Mouse (Mus musculus): ENCODE measurements around the gene Ccl5. TPM values are rescaled to one million over a fixed set of nuclear protein-coding genes. Genes with fewer than 3 reads are reported as not detected.
"Not testable (repeated sequence)": the region's sequence is repeated elsewhere in the genome, so short reads cannot be mapped to it uniquely, and the experiment has no call there.

The Ccl5 gene
- polyA plus RNA-seq, 1 experiment from 2014 or later = not detected

DNA sequence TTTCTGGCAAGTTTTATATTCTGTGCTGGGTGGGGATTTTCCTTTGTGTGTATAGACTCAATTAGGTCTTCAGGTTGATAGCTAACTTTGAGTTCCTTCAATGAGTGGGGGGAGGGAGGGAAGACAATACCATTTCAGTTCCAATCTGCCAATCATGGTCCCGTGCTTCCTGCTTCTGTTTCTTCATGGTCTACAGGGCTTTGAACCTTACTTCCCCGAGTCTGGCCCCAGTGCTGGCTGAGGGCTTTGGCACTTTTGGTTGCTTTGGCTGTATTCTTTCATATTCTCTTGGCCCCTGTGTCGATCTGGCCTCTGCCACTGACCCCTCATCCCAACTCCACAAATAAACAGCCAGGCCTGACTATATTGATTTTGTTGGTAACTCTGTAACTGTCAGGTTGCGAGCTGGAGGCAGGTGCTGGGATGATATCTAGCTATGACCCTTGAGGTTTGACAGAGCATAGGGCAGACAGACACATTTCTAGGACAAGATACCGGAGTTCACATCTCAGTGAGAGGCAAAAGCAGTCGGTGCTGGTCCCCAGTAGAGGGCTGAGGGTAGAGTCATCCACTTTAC, 32.1 kb upstream of the Ccl5 start:
- no peaks in the 10 kb centered on the region for H3K36me3 ChIP-seq
- ATAC-seq (ENCODE audit: low FRiP score) = no peak
- no peak overlapping the region for H3K4me3 ChIP-seq
- H3K9me3 ChIP-seq = no peaks in the 10 kb centered on the region
- WGBS = 80% methylated on average over 6 of the region's 6 CpGs
- H3K4me1 ChIP-seq (replicated peaks) = no peaks in the 10 kb centered on the region
- no peak overlapping the region for H3K27ac ChIP-seq
- no peak overlapping the region for H3K4me2 ChIP-seq
- no peak overlapping the region for H3K9ac ChIP-seq
- H3K27me3 ChIP-seq = no peaks in the 10 kb centered on the region

DNA sequence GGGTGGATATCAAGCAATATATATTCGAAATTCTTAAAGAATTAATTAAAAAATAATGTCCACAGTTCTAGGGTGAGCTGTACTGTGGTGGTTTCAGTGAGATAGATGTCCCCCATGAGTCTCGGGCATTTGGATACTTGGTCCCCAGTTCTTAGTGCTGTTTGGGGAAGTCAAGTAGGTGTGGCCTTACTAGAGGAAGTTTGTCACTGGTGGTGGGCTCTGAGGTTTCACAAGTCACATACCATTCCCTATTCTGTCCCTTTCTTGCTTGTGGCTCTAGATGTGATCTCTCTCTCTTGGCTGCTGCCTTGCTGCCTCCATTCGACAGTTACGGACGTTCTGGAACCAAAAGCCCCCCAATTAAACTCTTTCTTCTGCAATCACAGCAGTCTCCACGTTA, 30.1 kb upstream of the Ccl5 start:
- H3K9me3 ChIP-seq = no peaks in the 10 kb centered on the region
- no peaks in the 10 kb centered on the region for H3K27me3 ChIP-seq
- no peak for ATAC-seq (ENCODE audit: low FRiP score)
- no peak overlapping the region for H3K4me3 ChIP-seq
- H3K4me2 ChIP-seq = no peak overlapping the region
- H3K36me3 ChIP-seq = no peaks in the 10 kb centered on the region
- no peak overlapping the region for H3K9ac ChIP-seq
- no peak overlapping the region for H3K27ac ChIP-seq
- 81% methylated on average over 6 of the region's 6 CpGs for WGBS
- H3K4me1 ChIP-seq (replicated peaks) = peaks cover 3% of the 10 kb centered on the region; the same call in 1 of the 2 replicates

DNA sequence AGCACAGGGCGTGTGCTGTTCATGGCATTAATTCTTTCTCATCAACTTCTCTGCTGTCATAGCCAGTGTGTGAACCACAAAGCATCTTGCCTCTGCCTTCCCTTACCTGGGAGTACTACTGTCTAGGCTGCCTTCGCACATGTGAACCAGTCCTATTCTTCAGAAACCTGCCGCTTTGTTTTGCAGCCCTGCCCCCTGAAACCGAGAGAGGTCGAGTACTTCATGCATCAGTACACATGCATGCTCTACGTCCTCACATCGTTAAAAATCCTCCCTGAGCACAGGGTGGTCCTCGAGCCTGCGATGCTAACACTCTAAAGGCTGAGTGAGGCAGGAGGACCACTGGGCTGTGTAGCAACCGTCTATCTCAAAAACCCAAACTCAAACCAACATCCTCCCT, 26.8 kb upstream of the Ccl5 start:
- ATAC-seq (ENCODE audit: low FRiP score) = no peak
- 52% methylated on average over 10 of the region's 10 CpGs for WGBS
- no peak overlapping the region for H3K4me2 ChIP-seq
- H3K27me3 ChIP-seq = no peaks in the 10 kb centered on the region
- H3K4me1 ChIP-seq (replicated peaks) = peaks cover 3% of the 10 kb centered on the region; the same call in 1 of the 2 replicates
- H3K9me3 ChIP-seq = no peaks in the 10 kb centered on the region
- no peak overlapping the region for H3K27ac ChIP-seq
- no peaks in the 10 kb centered on the region for H3K36me3 ChIP-seq
- H3K4me3 ChIP-seq = no peak overlapping the region
- H3K9ac ChIP-seq = 0 out of 2 replicates have a peak overlapping the region, but pooled peaks have one; percentile 29

DNA sequence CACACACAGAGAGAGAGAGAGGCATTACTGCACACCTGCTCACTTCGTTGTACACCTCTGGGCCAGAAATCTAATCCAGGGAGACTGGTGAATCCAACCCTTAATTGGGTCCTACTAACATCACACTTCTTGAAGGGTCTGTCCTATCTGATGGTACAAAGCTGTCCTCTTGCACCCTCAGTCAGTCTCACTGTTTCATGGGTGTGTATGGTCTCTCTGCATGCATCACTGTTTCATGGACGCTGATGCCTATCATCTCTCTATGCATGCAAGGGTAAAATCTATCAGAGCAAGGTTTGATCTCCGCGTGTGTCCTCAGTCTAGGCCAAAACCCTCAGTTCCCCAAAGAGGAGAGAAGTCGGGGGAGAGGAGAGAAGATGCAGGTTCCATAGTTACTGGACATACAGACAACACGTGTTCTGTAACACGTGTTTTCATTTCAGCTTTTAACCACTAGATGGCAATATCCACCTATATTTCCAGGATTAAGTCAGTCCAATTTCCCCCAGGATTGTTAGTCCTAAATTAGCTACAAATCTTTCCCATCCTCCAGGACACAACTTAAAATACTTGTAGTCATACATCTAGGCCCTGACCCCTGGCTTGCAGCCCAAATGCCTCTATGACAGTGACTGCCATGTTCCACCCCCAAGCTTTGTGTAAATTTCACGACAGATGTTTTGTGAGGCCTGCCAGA, 25.9 kb upstream of the Ccl5 start:
- no peaks in the 10 kb centered on the region for H3K27me3 ChIP-seq
- 31% methylated on average over 8 of the region's 8 CpGs for WGBS
- peaks cover 3% of the 10 kb centered on the region; the same call in 1 of the 2 replicates for H3K4me1 ChIP-seq (replicated peaks)
- ATAC-seq (ENCODE audit: low FRiP score) = peak; percentile 52; the same call in 1 of the 2 replicates
- H3K36me3 ChIP-seq = no peaks in the 10 kb centered on the region
- H3K9me3 ChIP-seq = no peaks in the 10 kb centered on the region
- no peak overlapping the region for H3K27ac ChIP-seq
- no peak overlapping the region for H3K9ac ChIP-seq
- no peak overlapping the region for H3K4me2 ChIP-seq
- no peak overlapping the region for H3K4me3 ChIP-seq

DNA sequence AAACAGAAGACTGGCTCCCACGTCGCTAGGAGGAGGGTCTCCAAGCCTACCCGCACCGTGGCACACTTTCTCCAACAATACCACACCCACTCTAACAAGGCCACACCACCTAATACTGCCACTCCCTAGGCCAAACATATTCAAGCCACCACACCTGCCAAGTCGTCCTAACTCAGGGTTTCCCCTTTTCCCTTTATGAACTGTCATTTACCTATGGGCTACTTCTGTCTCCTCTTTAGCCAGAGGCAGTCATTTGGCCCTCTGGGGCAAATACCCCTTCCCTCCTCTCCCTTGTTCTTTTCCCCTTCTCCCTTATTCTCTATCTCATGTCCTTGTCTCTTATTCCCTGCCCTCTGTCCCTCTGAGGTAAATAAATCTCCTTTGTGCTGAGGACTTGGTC, 21.4 kb upstream of the Ccl5 start:
- H3K4me3 ChIP-seq = no peak overlapping the region
- 88% methylated on average over 5 of the region's 5 CpGs for WGBS
- no peak for ATAC-seq (ENCODE audit: low FRiP score)
- no peaks in the 10 kb centered on the region for H3K36me3 ChIP-seq
- no peak overlapping the region for H3K4me2 ChIP-seq
- H3K27ac ChIP-seq = no peak overlapping the region
- no peak overlapping the region for H3K9ac ChIP-seq
- no peaks in the 10 kb centered on the region for H3K4me1 ChIP-seq (replicated peaks)
- no peaks in the 10 kb centered on the region for H3K27me3 ChIP-seq
- no peaks in the 10 kb centered on the region for H3K9me3 ChIP-seq

DNA sequence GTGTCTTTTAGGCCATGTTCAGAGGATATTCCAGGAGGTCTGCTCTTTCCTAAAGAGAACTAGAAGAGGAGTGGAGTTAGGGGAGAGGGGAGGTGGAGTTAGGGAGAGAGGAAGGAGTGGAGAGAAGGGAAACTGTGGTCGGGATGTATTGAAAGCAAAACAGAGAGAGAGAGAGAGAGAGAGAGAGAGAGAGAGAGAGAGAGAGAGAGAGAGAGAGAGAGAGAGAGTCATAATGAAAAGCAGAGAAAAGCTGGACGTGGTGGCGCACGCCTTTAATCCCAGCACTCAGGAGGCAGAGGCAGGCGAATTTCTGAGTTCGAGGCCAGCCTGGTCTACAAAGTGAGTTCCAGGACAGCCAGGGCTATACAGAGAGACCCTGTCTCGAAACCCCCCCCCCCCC, 20.7 kb upstream of the Ccl5 start:
- not testable (repeated sequence) for ATAC-seq (ENCODE audit: low FRiP score); H3K27ac ChIP-seq; H3K9ac ChIP-seq; H3K4me2 ChIP-seq; H3K4me3 ChIP-seq; H3K36me3 ChIP-seq; H3K9me3 ChIP-seq; H3K27me3 ChIP-seq; H3K4me1 ChIP-seq (replicated peaks)
- 83% methylated on average over 6 of the region's 7 CpGs for WGBS

DNA sequence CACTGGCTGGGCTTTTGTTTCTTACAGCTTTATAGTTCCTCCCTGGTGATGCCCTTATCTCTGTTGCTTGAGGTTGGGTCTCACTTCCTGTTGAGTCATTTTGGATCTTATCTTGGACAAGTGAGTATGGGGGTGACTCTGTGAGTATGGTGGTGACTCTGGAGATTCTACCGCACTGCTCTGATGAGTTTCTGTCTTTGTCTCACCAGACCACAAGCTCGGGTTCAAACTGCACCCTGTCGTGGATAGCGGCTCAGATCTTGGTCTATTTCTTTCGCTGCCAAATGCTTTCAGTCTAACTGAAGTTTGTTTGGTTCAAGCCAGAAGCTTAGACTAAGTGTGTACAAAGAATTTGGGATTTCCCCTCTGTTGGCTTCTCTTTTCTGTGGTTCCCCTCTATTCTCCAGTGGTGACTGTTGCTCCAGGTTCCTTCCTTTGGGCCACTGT, 19.9 kb upstream of the Ccl5 start:
- Histone ChIP-seq H3K9me3 (no peaks in the 10 kb centered on the region), H3K27me3 (no peaks in the 10 kb centered on the region), H3K4me1 (replicated peaks) (no peaks in the 10 kb centered on the region), H3K36me3 (no peaks in the 10 kb centered on the region), H3K9ac (no peak overlapping the region), H3K27ac (no peak overlapping the region), H3K4me2 (no peak overlapping the region), H3K4me3 (no peak overlapping the region)
- WGBS = 92% methylated on average over 5 of the region's 5 CpGs
- ATAC-seq (ENCODE audit: low FRiP score) = no peak

DNA sequence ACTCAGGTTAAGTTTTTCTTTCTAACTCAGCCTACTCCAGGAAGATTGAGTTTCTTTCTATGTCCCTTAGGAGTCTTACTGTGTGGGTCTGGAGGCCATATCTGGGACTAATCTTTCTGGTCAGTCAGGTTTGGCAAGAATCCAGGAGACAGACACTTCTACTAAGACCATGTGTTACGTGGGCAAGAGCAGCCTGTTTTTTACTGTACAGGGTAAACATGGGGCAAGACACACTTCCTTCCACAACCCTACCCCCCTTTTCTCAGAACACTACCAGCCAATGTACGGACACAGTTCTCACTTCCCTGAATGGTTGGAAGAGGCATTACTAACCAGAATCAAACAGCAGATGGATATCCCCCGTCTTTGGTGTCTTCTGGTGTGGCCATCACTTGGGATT, 13.9 kb upstream of the Ccl5 start:
- Histone ChIP-seq H3K27me3 (no peaks in the 10 kb centered on the region), H3K9ac (no peak overlapping the region), H3K4me3 (no peak overlapping the region), H3K4me2 (no peak overlapping the region), H3K27ac (no peak overlapping the region), H3K4me1 (replicated peaks) (no peaks in the 10 kb centered on the region), H3K9me3 (no peaks in the 10 kb centered on the region), H3K36me3 (no peaks in the 10 kb centered on the region; the same call in 1 of the 2 replicates)
- no peak for ATAC-seq (ENCODE audit: low FRiP score)
- 72% methylated on average over 3 of the region's 3 CpGs for WGBS

DNA sequence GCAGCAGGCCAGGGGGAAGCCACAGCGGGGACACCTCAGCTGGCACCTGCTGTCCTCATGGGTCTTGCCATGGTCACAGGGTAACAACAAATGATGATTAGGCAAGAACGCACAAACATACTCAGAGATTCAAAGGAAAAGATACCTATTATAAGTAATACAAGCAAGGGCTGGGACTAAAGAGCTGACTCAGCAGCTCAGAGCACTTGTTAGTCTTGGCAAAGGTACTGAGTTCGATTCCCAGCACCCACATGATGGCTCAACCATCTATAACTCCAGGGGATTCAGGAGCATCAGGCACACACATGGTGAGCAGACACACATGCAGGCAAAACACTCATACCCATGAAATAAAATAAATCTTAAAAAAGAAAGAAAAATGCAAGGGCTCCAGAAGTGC, 11.1 kb upstream of the Ccl5 start:
- no peaks in the 10 kb centered on the region for H3K9me3 ChIP-seq
- H3K27me3 ChIP-seq = no peaks in the 10 kb centered on the region
- no peak overlapping the region for H3K27ac ChIP-seq
- no peaks in the 10 kb centered on the region for H3K4me1 ChIP-seq (replicated peaks)
- WGBS = 87% methylated on average over 3 of the region's 3 CpGs
- H3K36me3 ChIP-seq = no peaks in the 10 kb centered on the region; the same call in 1 of the 2 replicates
- ATAC-seq (ENCODE audit: low FRiP score) = no peak
- no peak overlapping the region for H3K4me2 ChIP-seq
- no peak overlapping the region for H3K9ac ChIP-seq
- H3K4me3 ChIP-seq = no peak overlapping the region

DNA sequence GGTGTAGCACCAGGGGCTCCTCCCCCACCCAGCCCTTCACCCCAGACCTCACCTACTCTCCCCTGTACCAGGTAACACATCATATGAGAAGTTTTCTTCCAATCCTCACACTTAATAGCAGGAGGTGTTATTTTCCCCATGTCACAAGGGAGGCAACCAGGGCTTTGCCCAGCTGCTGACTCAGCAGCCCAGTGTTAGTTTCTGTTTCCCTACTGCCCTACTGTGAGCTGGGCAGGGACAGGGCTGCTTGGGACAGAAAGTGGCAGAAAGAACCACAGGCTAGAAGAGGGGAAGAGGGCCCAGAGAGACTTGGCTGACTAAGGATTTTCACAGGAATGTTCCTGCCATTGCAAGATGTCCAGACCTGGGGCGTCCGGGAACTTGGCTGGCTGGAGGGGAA, 10.6 kb upstream of the Ccl5 start:
- H3K4me2 ChIP-seq = no peak overlapping the region
- no peaks in the 10 kb centered on the region for H3K4me1 ChIP-seq (replicated peaks)
- ATAC-seq (ENCODE audit: low FRiP score) = no peak
- H3K9ac ChIP-seq = no peak overlapping the region
- no peak overlapping the region for H3K27ac ChIP-seq
- WGBS = 88% methylated on average over 2 of the region's 2 CpGs
- H3K27me3 ChIP-seq = no peaks in the 10 kb centered on the region
- H3K4me3 ChIP-seq = no peak overlapping the region
- no peaks in the 10 kb centered on the region; the same call in 1 of the 2 replicates for H3K36me3 ChIP-seq
- H3K9me3 ChIP-seq = no peaks in the 10 kb centered on the region

DNA sequence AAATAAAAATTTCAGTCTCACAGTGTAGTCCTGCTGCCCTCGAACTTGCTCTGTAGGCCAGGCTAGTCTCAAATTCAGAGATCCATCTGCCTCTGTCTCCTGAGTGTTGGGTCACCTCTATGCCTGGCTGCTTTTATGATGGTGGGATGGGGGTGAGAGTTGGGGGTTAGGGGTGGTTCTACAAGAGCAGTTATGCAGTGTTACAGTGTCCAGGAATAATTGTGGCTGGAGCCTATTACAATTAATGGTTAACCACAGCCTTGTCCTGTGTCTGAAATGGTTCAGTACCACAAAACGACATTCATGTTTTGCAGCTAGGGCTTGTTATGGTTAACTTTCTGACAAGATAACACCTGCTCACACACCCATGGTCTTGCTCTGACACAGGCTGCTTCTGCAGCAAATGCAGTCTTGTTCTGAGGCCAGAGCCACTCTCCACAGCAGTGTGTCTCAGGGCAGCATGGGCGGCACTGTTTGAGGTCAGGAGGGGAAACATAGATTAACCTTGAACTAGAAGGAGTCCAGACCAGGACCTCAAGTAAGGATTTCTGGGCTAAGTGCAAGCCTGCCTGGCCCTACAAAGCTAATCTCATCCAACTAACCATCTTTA, 8.5 kb upstream of the Ccl5 start:
- Histone ChIP-seq H3K9ac (no peak overlapping the region), H3K4me3 (no peak overlapping the region), H3K36me3 (no peaks in the 10 kb centered on the region; the same call in 1 of the 2 replicates), H3K27ac (no peak overlapping the region), H3K27me3 (no peaks in the 10 kb centered on the region), H3K9me3 (no peaks in the 10 kb centered on the region), H3K4me2 (no peak overlapping the region), H3K4me1 (replicated peaks) (peaks cover 6% of the 10 kb centered on the region)
- WGBS = 86% methylated on average over 3 of the region's 3 CpGs
- no peak for ATAC-seq (ENCODE audit: low FRiP score)

DNA sequence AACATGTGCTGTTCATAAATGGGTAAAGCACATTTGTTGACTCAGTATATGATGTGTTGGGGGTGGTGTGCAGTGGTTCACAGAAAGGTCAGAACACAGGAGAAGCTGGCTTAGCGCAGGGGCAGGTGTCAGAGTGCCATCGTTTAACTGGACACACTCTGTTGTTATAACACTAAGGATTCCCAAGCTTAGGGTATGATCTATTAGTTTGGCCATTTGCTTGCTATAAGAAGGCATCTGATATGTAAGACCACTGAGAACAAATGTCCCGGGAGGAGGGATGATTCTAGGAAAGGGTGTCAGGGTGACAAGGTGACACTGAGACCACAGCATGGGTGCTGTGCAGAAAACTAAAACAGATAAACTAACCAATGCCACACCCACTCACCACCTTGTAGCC, 6.5 kb upstream of the Ccl5 start:
- no peaks in the 10 kb centered on the region for H3K9me3 ChIP-seq
- no peak overlapping the region for H3K4me2 ChIP-seq
- no peaks in the 10 kb centered on the region for H3K36me3 ChIP-seq
- peaks cover 6% of the 10 kb centered on the region for H3K4me1 ChIP-seq (replicated peaks)
- H3K27ac ChIP-seq = no peak overlapping the region
- WGBS = 90% methylated on average over 3 of the region's 3 CpGs
- no peak overlapping the region for H3K4me3 ChIP-seq
- no peak for ATAC-seq (ENCODE audit: low FRiP score)
- H3K9ac ChIP-seq = no peak overlapping the region
- H3K27me3 ChIP-seq = no peaks in the 10 kb centered on the region
